Mouse (Mus musculus): Measurements from ENCODE around the gene Sorcs3. TPM values are rescaled to one million over a fixed set of nuclear protein-coding genes. Genes with fewer than 3 reads are reported as not detected.

The Sorcs3 gene
- polyA plus RNA-seq, 1 experiment from 2014 or later = 0.76 TPM

DNA sequence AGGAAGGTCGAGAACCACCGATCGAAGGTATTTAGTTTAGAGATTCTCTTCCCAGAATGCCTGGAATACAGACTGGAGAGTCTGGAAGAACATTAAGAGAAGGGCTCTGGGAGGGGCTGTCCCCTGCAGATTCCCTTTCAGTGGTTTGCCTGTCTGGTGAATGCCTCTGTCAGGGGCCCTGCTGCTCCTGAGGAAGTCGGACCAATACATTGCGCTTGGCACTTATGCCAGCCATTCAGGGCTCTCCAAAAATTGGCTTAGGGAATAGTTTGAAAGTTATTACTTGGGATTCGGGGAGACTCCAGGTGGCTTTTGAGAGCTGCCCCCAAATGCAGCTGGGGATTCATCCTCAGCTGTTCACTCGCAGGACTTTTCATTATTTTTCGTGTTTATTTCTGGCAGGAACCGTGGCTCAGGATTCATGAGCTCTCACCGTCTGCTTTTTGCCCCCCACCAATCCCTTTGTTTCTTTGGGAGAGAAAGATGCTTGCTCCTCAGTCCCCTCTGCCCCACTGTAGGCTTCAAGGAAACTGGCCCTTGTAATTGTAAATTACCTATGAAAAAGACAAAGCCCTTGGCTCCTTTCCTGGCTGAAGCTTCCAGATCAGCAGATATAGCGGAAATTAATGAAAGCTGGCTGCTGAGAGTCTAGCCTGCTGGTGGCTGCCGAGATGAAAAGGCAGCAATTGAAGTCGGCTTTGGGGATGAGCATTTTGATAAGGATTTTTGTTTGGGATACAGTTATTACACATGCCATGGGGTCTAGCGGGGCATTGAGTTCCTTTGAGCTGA, 94.8 kb downstream of the Sorcs3 start:
- no peak for DNase-seq (ENCODE audit: low spot score)
- no peak overlapping the region for H3K27ac ChIP-seq (replicated peaks)

GRCm38 (mm10) chr19:48301300-48301699, 95.5 kb downstream of the Sorcs3 start:
- no peaks in the 10 kb centered on the region for H3K36me3 ChIP-seq (replicated peaks)
- 45% methylated on average over 3 of the region's 3 CpGs for WGBS
- DNase-seq (ENCODE audit: low spot score) = no peak

More for the DNA sequence above, 94.8 kb downstream of the Sorcs3 start:
- H3K36me3 ChIP-seq (replicated peaks) = no peaks in the 10 kb centered on the region
- H3K27me3 ChIP-seq (replicated peaks; ENCODE audit: low read depth, poor library complexity, severe bottlenecking) = no peaks in the 10 kb centered on the region
- WGBS = 35% methylated on average over 14 of the region's 14 CpGs
- H3K9me3 ChIP-seq = no peaks in the 10 kb centered on the region
- peaks cover 14% of the 10 kb centered on the region for H3K4me1 ChIP-seq
- H3K4me3 ChIP-seq = no peak overlapping the region

DNA sequence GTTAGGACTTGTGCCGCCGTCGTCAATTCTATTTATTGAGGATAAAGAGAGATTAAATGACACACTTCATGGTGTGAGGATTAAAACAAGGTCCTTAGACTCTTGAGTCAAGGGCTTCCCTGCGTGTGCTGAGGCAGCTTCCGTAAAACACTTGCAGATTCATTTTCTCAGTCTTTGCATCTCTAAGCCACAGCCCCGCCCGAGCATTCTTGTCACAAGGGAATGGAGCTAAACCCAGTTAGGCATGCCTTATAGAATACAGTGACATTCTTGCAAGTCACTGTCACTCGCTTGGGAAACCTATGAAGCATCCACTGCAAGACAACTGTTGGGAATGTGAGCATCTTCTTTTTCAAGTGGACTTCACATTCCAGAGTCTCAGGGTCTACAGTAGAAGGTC, 102.5 kb downstream of the Sorcs3 start:
- DNase-seq (ENCODE audit: low spot score) = no peak
- WGBS = 89% methylated on average over 8 of the region's 8 CpGs
- H3K27me3 ChIP-seq (replicated peaks; ENCODE audit: low read depth, poor library complexity, severe bottlenecking) = no peaks in the 10 kb centered on the region
- no peak overlapping the region for H3K4me3 ChIP-seq
- H3K9me3 ChIP-seq = no peaks in the 10 kb centered on the region
- H3K4me1 ChIP-seq = no peaks in the 10 kb centered on the region
- no peak overlapping the region for H3K27ac ChIP-seq (replicated peaks)
- H3K36me3 ChIP-seq (replicated peaks) = no peaks in the 10 kb centered on the region

More at GRCm38 (mm10) chr19:48301300-48301699, 95.5 kb downstream of the Sorcs3 start:
- no peak overlapping the region for H3K27ac ChIP-seq (replicated peaks)
- H3K4me1 ChIP-seq = peaks cover 14% of the 10 kb centered on the region
- H3K4me3 ChIP-seq = no peak overlapping the region
- no peaks in the 10 kb centered on the region for H3K9me3 ChIP-seq
- no peaks in the 10 kb centered on the region for H3K27me3 ChIP-seq (replicated peaks; ENCODE audit: low read depth, poor library complexity, severe bottlenecking)

DNA sequence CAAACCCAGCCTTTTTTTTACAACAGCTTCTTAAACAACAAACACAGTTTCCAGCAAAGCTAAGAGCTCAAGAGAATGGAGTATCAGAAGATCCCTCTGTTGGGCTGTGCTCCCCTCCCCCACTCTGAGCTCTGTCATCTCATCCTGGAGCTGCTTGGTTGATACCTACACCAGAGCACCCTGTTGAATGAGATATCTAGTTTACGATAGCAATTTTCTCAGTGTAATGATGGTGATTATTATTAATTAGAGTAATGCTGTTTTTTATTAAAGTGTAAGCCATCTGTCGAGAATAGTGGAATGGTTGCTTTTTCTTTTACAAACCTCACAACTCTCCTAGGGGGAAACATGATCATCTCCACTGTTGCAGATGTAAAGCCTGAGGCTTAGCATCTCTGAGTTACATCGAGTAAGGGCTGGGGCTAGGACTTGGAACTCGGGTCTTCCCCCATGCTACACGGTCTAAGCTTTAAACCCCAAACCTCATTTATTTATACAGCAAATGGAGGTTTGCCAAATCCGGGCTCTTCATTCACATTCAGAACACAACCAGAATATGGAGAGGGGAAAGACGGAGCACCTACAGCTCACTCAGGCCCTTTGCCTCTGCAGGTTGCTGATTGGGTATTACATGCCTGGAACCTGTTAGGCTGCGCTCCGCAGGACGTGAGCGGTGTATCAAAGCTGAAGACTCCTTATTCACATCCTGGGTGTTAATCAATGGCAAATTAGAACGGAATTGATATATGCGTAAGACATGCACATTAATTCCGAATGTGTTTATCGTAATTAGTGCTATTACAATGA, 103.9 kb downstream of the Sorcs3 start:
- H3K4me3 ChIP-seq = no peak overlapping the region
- 75% methylated on average over 15 of the region's 15 CpGs for WGBS
- no peaks in the 10 kb centered on the region for H3K4me1 ChIP-seq
- H3K36me3 ChIP-seq (replicated peaks) = no peaks in the 10 kb centered on the region
- no peaks in the 10 kb centered on the region for H3K27me3 ChIP-seq (replicated peaks; ENCODE audit: low read depth, poor library complexity, severe bottlenecking)
- no peaks in the 10 kb centered on the region for H3K9me3 ChIP-seq
- H3K27ac ChIP-seq (replicated peaks) = no peak overlapping the region
- DNase-seq (ENCODE audit: low spot score) = no peak

DNA sequence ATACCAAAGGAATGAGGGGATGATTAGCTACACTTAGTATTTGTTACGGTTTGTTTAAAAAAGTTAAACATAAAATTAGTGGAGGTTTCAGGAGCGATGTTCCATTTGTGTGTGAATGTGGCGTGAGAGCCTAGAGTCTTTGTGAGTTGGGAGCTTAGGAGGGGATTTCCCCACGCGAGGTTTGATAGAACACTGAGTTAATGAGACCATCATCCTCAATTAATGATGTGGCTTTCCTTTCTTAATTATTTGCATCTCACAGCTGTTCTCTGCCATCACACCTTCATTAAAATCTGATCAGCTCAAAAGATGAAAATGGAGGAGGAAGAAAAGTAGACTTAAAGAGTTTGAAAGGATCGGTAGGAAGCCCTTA, 104.5 kb downstream of the Sorcs3 start:
- H3K27ac ChIP-seq (replicated peaks) = no peak overlapping the region
- no peak for DNase-seq (ENCODE audit: low spot score)
- no peaks in the 10 kb centered on the region for H3K4me1 ChIP-seq
- 85% methylated on average over 6 of the region's 6 CpGs for WGBS
- H3K4me3 ChIP-seq = no peak overlapping the region
- no peaks in the 10 kb centered on the region for H3K9me3 ChIP-seq
- H3K36me3 ChIP-seq (replicated peaks) = no peaks in the 10 kb centered on the region
- H3K27me3 ChIP-seq (replicated peaks; ENCODE audit: low read depth, poor library complexity, severe bottlenecking) = no peaks in the 10 kb centered on the region

- no peaks in the 10 kb centered on the region for H3K36me3 ChIP-seq (replicated peaks)
- WGBS = 93% methylated on average over 9 of the region's 9 CpGs
Measured at GRCm38 (mm10) chr19:48313776-48314175, 108.0 kb downstream of the Sorcs3 start.

DNA sequence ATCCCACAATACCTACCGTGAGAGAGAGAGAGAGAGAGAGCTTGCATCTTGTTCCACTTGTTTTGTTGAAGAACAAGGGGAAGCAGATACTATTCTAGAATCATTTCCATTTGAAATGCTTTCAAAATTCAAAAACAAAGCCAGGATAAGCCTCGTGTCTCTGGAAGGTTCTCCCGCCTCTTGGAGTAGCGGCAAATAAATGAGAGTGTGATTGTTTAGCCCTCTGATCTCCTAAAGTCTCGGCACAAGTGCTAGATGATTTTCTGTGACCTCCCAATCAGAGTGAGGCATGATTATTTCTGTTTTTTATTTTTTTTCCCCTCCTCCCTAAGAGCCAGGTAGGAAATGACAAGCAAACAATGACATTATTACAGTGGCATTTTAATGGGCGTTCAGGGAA, 121.3 kb downstream of the Sorcs3 start:
- Histone ChIP-seq H3K4me3 (no peak overlapping the region), H3K27ac (replicated peaks) (no peak overlapping the region), H3K27me3 (replicated peaks; ENCODE audit: low read depth, poor library complexity, severe bottlenecking) (no peaks in the 10 kb centered on the region), H3K9me3 (no peaks in the 10 kb centered on the region), H3K36me3 (replicated peaks) (no peaks in the 10 kb centered on the region), H3K4me1 (no peaks in the 10 kb centered on the region)
- DNase-seq (ENCODE audit: low spot score) = no peak
- WGBS = 69% methylated on average over 6 of the region's 6 CpGs

More at GRCm38 (mm10) chr19:48313776-48314175, 108.0 kb downstream of the Sorcs3 start:
- H3K4me3 ChIP-seq = no peak overlapping the region
- H3K4me1 ChIP-seq = no peaks in the 10 kb centered on the region
- H3K27ac ChIP-seq (replicated peaks) = no peak overlapping the region
- no peaks in the 10 kb centered on the region for H3K9me3 ChIP-seq
- DNase-seq (ENCODE audit: low spot score) = no peak
- no peaks in the 10 kb centered on the region for H3K27me3 ChIP-seq (replicated peaks; ENCODE audit: low read depth, poor library complexity, severe bottlenecking)

DNA sequence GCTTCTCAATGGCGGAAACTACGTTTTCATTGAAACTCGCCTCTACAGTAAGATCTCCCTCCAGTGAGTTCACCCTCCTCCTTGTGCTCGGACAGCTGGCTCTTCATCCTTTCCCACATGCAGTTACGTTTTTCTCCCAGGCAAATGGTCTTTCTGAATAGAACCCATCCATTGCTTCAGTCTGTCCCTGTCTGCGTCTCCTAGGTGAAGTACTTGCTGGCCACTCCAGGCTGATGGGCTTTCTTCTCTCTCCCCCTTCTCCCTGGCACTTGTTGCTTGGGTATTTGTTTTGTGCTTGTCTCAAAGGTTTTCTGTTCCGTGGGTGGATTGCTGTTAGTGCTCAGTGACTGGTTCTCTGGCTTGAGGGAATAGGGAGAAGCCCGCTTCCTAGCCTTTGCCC, 122.3 kb downstream of the Sorcs3 start:
- DNase-seq (ENCODE audit: low spot score) = no peak
- Histone ChIP-seq H3K36me3 (replicated peaks) (no peaks in the 10 kb centered on the region), H3K4me3 (no peak overlapping the region), H3K27ac (replicated peaks) (no peak overlapping the region), H3K4me1 (peaks cover 5% of the 10 kb centered on the region), H3K9me3 (no peaks in the 10 kb centered on the region), H3K27me3 (replicated peaks; ENCODE audit: low read depth, poor library complexity, severe bottlenecking) (no peaks in the 10 kb centered on the region)
- WGBS = 85% methylated on average over 8 of the region's 8 CpGs

- WGBS = 15% methylated on average over 1 of the region's 1 CpGs
- H3K36me3 ChIP-seq (replicated peaks) = no peaks in the 10 kb centered on the region
- no peak overlapping the region for H3K27ac ChIP-seq (replicated peaks)
- H3K4me1 ChIP-seq = peaks cover 14% of the 10 kb centered on the region
- H3K4me3 ChIP-seq = no peak overlapping the region
- no peak for DNase-seq (ENCODE audit: low spot score)
- no peaks in the 10 kb centered on the region for H3K27me3 ChIP-seq (replicated peaks; ENCODE audit: low read depth, poor library complexity, severe bottlenecking)
- no peaks in the 10 kb centered on the region for H3K9me3 ChIP-seq
Measured at GRCm38 (mm10) chr19:48331640-48332039, 125.8 kb downstream of the Sorcs3 start.

GRCm38 (mm10) chr19:48333085-48333484, 127.3 kb downstream of the Sorcs3 start:
- H3K27me3 ChIP-seq (replicated peaks; ENCODE audit: low read depth, poor library complexity, severe bottlenecking) = no peaks in the 10 kb centered on the region
- 75% methylated on average over 2 of the region's 2 CpGs for WGBS
- no peaks in the 10 kb centered on the region for H3K36me3 ChIP-seq (replicated peaks)
- peaks cover 22% of the 10 kb centered on the region for H3K4me1 ChIP-seq
- H3K4me3 ChIP-seq = no peak overlapping the region
- no peak for DNase-seq (ENCODE audit: low spot score)
- H3K9me3 ChIP-seq = no peaks in the 10 kb centered on the region
- H3K27ac ChIP-seq (replicated peaks) = no peak overlapping the region

DNA sequence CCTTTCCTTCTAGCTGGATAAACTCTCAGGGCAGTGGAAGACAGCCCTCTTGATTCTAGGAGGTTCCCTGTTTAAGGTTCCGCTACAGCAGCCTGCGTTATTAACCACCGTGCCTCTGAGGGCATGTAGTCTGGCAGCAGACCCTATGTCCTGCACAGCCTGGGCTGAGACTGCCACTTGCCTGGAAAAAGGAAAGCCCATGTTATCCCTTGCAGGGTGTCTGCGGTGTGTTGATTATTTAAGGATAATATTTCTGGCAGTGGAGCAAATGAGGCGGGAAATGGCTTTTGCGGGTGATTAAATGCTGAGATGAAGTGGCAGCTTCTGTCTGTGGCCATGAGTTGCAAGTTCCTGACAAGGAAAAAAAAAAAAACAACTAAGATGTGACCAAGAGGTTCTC, 131.6 kb downstream of the Sorcs3 start:
- Histone ChIP-seq H3K9me3 (no peaks in the 10 kb centered on the region), H3K36me3 (replicated peaks) (no peaks in the 10 kb centered on the region), H3K27me3 (replicated peaks; ENCODE audit: low read depth, poor library complexity, severe bottlenecking) (no peaks in the 10 kb centered on the region), H3K4me3 (no peak overlapping the region), H3K27ac (replicated peaks) (no peak overlapping the region), H3K4me1 (peaks cover 26% of the 10 kb centered on the region)
- no peak for DNase-seq (ENCODE audit: low spot score)
- WGBS = 83% methylated on average over 6 of the region's 6 CpGs

DNA sequence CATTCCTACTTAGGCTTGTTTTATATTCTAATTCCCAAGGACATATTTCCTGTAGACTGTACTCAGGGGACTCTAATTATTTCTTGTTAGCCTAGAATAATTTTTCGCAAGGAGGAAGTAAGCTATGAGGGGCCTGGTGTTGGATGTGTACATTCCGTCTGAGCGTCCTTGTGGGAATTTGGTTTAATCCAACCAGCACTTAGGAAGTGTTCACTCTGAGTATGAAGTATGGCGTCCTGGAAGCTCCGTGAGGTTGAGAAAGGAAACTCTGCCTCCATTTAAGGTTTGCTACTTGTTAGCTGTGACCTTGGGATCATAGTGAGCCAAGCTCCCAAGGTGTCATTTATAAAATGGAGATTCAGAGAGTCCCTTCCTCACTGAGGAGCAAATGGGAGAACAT, 132.3 kb downstream of the Sorcs3 start:
- Histone ChIP-seq H3K4me3 (no peak overlapping the region), H3K27ac (replicated peaks) (no peak overlapping the region), H3K4me1 (peaks cover 29% of the 10 kb centered on the region), H3K27me3 (replicated peaks; ENCODE audit: low read depth, poor library complexity, severe bottlenecking) (no peaks in the 10 kb centered on the region), H3K9me3 (no peaks in the 10 kb centered on the region), H3K36me3 (replicated peaks) (no peaks in the 10 kb centered on the region)
- 86% methylated on average over 5 of the region's 5 CpGs for WGBS
- DNase-seq (ENCODE audit: low spot score) = no peak

DNA sequence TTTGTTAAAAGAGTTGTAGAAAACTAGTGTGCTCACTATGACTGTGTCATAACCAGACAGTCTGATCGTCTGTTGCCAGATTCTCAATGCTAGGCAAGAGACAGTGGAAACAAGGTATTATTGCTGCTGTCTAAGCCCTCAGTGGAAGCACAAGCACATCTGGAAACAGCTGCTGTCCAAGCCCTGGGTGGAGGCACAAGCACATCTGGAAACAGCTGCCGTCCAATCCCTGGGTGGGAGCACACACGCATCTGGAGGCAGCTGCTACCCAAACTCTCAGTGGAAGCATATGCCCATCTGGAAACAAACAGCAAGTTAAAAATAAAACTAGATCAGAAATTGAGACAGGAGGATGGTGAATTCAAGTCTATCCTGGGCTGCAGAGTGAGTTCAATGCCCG, 136.9 kb downstream of the Sorcs3 start:
- Histone ChIP-seq H3K9me3 (no peaks in the 10 kb centered on the region), H3K4me3 (no peak overlapping the region), H3K4me1 (peaks cover 23% of the 10 kb centered on the region), H3K36me3 (replicated peaks) (no peaks in the 10 kb centered on the region), H3K27me3 (replicated peaks; ENCODE audit: low read depth, poor library complexity, severe bottlenecking) (no peaks in the 10 kb centered on the region), H3K27ac (replicated peaks) (no peak overlapping the region)
- DNase-seq (ENCODE audit: low spot score) = peak; percentile 20
- WGBS = 62% methylated on average over 4 of the region's 4 CpGs
